Mouse (Mus musculus) layer of hippocampus, postnatal 25 days (tissue): ENCODE results near the gene Katnal1. TPM values are rescaled to one million over a fixed set of nuclear protein-coding genes. Genes with fewer than 3 reads are reported as not detected.
A peak's percentile ranks its signal among the peaks of the same experiment; 100 is the strongest.

Source experiments
- DNase-seq, 2 experiments: peaks; one replicate each; pipeline ENCODE4 v3.0.0; 2022; ENCODE audit warnings: mixed read lengths in 2 of 2, low spot score in 1 of 2; ENCODE audit errors: extremely low spot score in 1 of 2
- total RNA-seq, 2 experiments: library from RNA; stranded (reverse); gene quantifications; 2 replicates each; pipeline ENCODE4 v1.2.3; 2021

Gene Katnal1
- total RNA-seq, 2 experiments from 2014 or later = 60.1 to 63.6 TPM

DNA sequence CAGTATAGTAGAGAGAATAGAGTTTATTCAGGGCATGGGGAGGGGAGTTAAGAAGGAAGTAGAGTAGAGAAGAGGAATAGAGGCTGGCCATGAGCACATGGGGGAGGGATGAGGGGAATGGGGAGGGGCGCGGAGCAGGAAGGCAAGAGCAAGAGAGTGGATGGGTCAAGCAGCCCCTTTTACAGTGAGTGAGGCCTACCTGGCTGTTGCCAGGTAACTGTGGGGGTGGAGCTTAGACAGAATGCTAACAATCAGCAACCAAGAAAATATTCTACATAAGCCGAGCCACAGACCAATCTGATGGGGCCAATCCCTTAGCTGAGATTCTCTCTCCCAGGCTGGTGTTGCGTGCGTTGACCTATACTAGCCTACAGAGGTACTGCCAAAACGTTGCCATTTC, 26.5 kb upstream of the Katnal1 start:
- no peak for DNase-seq

DNA sequence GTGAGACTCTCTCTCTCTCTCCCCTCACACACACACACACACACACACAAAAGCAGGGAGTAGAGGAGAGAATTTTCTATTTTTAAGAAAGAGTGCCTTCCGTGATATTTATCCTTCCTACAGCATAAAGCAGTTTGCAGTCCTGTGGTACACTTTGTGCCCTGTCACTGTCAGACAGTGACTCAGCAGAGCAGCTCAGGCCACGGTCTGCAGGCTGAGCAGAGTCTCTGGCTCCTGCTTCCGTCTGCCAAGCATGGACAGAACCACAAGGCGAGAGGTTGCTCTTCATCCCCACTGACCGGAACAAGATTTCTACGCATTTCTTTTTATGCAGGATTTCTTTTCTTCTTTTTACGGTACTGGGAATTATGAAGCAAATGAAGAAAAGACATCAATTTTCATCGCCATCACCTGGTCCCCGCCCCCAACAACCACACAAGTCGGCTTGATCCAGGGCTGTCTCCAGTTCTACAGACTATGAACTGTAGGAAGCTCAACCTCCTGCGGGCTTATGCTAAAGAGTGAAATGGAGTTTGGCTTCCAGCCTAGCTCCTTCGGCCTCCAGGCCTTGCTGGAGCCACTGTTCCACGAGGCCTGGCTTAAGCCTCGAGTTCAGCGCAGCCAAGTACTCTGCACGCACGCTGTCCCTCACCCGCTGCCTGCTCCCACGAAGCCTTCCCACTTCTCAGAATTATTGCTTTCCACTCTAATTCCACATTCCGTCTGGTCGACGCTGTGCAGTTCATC, 25.4 kb upstream of the Katnal1 start:
- no peak for DNase-seq

DNA sequence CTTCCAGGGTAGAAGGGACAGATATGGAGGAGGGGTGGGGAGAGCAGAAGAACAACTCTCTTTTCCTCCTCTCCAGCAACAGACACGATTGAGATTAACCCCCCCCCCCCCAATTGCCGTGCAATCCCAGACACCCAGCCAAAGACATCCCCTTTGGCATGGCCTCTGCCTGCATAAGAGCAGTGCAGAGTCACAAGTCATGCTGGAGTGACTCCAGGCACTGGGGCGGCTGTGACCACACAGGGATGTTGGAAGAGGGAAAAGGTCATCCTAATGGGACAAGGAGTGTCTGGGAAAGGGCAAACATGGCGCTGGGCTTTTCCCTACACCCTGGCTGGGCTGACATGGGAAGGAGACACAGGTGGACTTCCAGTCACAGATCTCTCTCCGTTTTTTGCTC, 24.0 kb upstream of the Katnal1 start:
- DNase-seq = no peak

DNA sequence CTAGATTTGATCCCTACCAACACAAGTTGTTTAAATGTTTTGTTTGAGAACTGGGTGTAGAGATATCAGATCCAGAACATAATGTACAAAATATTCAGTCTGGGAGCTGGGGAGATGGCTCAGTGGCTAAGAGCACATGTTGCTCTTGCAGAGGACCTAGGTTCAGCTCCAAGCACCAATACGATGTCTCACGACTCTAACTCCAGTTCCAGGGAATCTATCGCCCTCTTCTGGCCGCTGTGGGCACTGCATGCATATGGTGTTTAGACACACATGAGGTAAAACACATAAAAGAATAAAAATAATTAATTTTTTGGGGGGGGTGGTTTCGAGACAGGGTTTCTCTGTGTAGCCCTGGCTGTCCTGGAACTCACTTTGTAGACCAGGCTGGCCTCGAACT, 23.3 kb upstream of the Katnal1 start:
- DNase-seq = peak in 1 of 2 experiments; percentile 47

DNA sequence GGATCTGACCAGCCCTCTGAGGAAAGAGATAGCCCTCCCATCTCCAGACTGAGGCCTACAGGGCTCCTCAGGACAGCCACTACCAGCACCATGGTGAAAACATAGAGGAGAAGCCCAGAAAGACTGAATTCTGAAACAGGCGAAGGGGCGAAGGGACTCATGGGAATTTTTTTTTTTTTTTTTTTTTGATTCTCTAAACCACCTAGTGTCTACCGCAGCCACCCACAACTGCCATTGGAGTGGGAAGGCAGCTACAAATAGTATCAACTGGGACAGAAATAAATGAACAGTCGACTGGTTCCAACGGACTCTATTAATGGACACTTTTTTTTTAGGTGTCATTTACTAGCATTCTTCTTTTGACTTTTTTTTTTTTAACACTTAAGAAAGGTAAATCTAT, 22.2 kb upstream of the Katnal1 start:
- no peak for DNase-seq

DNA sequence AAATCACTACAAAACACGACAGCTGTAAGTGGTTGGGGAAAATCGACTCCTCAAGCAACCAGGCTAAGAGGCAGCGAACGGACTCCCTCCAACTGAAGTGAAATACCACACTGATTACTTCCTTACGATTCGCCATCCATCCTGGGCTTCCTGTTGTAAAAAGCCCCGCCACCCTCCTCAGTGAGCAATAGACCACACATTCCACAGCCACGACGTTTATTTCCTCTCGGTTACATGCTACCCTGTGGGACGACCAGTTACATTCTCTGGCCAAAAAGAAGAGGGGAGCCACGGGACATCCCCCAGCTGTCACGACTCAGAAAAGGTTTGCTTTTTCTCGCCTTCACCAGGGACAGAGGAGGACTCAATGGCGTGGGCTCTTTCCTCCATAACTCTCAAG, 20.9 kb upstream of the Katnal1 start:
- no peak for DNase-seq

DNA sequence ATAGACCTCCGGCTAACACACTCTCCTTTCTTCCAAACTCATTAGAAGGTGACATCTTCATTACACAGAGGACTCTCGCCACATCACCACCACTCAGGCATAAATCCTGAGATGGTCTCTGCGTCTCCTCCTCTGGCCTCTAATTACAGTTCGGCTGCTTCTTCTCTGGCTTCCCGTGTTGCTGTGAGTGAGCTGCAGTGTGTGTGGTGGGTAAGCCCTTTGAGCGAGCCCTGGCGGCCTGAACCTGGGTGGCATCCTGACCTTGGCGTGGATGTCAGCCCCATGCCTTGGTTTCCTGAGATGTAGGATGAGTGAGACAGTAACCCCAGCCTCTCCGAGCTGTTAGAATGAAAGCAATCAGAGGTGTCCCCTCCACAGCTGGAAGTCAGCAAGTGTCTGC, 19.5 kb upstream of the Katnal1 start:
- no peak for DNase-seq

DNA sequence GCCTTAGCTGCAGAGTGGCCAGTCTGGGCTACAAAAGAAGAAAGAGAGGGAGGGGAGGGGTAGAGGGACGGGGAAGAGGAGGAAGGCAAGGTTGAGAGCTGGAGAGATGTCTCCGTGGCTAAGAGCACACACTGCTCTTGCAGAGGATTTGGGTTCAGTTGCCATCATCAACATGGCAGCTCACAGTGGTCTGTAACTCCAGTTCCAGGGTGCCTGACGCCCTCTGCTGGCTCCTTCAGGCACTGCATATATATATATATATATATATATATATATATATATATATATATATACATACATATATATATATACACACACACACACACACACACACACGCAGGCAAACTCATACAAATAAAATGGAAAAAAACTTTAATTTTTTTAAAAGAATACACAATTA, 18.3 kb upstream of the Katnal1 start:
- no peak for DNase-seq

DNA sequence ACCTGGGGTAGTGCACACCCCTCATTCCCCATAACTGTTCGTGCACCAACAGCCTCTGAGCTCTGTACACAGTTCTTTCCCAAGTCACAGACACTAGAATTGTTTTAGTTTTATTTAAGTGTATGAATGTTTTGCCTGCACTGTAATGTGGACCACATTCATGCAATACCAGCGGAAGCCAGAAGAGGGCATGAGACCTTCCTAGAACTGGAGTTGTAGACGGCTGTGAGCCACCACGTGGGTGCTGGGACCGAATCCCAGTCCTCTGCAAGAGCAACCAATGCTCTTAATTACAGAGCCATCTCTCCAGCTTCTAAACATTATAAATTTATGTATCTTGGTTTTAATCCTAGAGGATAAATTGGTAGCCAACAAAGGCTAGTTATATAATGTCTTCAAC, 17.7 kb upstream of the Katnal1 start:
- DNase-seq = peak in 1 of 2 experiments; percentile 30

DNA sequence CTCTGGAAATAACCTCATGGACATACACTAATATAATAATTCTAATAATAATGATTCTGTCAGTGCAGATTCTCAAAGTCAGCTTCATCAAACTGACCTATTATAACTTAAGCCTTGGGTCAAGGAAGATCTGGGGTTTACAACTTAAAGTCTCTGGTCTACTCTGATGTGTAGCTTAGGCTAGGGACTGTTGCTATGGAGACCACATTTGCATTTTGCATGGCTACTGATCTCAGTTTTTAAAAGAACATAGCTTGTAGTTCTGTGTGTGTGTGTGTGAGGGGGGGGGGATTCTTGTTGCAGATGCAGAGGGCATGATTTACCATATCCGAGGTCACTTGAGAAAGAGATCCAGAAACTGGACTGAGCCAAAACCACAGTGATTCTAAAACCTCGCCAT, 16.6 kb upstream of the Katnal1 start:
- DNase-seq = no peak

DNA sequence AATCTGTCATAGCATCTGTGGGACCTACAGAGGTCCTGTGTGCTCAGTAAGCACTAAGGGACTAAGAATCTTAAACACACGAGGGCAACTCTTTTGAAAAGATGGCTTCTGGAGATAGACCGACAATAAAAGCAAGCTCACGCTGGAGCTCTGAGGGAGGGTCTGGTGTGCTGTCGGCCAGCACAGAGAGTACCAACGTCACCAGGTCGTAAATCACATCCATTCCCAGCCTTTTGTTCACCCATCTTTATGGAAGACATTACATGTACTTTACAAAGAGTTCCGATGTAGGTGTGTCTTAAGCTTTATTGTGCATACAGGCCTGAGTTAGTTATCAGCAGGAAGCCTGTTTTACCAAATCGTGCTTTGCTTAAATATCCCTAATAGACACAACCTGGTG, 14.9 kb upstream of the Katnal1 start:
- no peak for DNase-seq

DNA sequence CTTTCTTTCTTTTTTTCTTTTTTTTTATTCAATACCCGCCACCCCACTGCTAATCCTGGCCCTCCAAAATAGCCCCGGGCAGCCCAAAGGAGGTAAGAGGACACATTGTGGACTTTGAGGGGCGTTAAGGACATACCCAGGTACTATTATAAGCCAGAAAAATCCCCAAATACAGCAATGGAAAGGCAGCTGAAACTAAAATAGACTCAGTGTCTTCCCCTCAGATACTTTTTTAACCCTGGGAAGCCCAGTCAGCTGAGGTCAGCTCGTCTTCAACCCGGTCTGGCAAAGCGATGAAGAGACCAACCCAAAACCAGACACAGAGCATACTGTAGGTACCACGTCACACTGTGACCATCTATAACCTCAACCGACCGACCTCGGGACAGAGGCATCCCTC, 14.3 kb upstream of the Katnal1 start:
- DNase-seq = no peak

DNA sequence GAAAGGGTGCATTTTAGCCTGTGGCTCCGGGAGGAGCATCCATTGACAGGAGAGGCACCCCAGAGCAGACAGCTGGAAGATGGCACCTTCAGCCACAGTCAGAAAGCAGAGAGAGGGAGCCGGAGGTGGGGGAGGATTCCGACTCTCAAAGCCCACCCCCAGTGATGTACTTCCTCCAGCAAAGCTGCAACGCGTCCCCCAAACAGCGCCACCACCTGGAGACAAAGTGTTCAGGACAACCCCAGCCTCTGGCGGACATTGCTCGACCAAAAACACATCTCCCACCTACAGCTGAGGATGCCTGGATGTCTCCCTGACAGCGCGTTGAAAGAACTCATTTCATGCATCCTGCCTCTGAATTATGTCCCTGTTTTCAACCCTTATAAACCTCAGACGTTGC, 13.8 kb upstream of the Katnal1 start:
- no peak for DNase-seq

DNA sequence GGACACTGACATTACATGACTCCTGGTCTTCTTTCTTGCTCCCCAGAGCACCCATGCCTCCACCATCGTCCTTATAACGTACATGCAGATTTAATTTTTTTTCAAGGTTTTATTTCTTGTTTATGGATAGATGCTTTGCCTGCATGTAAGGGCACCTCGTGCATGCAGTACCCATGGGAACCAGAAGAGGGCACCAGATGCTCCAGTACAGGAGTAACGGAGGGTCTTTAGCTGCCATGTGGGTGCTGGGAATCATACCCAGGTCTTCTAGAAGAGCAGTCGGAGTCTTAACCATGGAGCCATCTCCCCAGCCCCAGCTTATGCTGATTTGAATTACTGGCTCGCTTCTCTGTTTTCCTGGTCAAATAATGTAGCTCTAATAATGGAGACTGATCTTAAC, 13.2 kb upstream of the Katnal1 start:
- DNase-seq = no peak

DNA sequence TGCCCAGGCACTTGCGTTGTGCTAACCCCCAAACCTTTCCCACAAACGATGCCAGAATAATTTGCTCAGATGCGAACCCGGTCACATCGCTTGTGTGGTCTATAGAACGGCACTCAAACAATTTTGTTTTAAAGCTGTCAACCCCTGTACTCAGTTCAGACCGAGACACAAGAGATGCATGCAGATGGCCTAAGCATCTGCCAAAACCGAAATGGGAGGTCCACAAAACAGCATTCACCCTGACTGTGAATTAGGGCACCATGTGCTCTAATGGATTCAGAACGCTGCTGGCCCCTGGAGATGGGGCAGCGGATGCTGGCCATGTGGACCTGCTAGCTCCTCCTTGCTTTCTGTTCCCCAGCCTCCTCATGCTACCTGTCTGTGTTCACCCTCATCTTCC, 12.7 kb upstream of the Katnal1 start:
- DNase-seq = no peak

DNA sequence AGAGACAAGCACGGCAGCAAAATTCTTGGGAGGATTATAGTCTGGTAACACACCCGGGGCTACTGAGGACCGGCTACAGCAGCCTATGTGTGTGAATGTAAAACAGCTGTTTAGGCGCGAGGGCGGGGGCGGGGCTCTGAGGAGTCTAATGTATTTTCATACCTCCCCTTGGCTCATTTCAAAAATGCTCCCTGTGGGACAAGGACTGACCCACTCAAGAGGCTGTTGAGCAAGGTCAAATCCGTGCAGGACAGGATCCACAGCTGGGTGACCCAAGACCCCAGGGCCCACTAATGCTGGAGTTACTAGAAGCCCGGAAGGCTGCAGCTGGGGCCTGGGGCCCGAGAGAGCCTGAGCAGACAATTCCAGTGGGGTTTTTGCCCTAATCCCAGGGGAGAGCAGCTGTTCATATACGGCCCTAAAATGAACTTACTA, 10.8 kb upstream of the Katnal1 start:
- no peak for DNase-seq

DNA sequence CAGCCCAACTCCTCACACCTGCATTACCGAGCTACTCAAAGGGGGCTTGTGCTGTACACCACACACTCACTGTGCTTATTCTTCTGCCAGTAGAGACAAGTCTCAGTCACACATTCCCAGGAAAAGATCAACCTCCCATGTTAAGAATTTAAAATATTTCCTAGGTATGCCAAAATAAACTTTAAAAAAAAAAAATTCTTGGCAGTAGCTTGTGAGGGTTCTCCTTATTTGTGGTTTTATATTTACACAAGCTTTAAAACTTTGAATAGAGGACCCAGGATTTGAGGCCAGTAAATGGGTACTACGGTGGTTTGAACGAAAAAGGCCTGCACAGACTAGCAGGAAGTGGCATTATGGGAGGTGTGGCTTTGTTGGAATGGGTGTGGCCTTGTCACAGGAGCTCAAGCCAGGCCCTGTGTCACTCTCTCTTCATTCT, 7.4 kb upstream of the Katnal1 start:
- DNase-seq = no peak

DNA sequence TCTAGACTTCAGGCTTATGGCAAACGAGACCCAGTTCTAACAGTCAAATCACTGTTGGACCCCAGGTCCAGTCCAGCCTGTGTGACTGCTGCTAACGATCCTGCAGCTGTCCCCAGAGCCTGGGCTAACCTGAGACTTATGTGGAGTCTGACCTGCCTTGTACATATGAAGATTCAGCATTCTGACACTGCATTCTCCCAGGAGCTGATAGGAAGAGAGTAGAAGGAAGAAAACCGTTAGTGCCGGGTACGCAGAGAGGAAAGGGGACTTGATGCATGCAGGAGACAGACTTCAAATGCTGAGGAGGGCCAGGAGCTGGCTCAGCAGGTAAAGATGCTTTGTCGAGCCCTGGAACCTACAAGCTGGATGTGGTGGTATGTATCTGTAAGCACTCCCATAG, 6.8 kb upstream of the Katnal1 start:
- DNase-seq = no peak

DNA sequence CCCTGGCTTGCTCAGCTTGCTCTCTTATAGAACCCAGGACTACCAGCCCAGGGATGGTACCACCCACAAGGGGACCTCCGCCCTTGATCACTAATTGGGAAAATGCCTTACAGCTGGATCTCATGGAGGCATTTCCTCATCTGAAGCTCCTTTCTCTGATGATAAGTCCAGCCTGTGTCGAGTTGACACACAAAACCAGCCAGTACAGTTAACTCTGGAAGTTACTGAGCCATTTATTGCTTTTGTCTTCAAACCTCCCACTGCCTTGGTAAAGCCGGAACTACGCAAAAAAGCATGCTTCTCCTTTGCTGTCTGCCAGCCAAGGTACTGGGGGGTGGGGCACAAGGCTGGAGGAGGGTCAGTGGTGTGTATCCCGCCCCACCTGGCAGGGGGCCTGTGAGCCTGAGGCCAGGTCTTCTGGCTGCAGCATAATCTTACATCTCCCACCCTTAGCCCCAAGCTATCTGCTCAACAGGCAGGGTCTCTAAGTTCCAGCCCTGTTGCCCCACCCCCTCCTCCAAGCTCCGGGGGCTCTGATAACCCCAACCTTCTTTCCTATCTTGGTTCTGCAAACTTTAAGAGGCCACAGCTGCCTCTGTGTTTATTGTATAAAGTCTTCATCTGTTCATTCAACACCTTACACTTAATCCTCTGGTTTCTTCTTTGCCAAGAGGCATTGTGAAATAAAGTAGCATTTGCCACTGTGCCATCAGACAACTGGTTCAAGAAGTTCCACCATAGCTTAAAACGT, 6.1 kb upstream of the Katnal1 start:
- DNase-seq = no peak

DNA sequence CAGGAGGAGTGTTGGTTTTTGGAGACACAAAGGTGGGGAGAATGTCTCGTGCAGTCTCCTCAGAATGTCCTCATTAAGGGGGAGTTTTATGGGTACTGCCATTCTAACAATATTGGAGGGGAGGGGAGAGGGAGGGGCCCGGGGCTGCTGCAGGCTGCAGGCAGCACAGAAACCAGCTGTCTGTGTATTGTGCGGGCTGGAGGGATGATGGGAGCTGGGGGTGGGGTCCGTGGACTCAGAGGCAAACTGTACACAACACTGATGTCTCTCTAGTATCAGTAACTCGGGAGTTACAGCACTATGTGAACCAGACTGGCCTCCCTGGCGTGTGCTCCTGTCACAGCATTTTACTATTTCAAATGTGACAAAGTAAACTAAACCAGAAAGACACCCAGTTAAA, 5.3 kb upstream of the Katnal1 start:
- no peak for DNase-seq

DNA sequence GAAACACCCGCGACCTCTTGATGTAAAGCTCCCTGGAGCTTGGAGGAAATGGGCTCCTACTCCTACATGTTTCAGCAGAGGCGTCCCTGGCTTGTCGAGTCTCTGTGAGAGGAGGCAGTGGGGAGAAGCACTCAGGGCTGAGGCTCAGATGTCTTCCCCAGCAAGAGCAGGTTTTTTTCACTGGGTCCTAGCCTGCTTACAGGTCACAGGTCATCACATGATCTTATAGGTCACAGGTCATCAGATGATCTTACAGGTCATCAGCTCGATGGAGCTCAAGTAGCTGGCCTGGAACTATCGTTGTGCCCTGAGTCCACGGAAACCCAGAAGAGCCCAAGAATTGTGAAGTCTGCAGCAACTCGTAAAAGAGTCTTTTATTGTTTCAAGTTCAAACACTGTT, 4.6 kb upstream of the Katnal1 start:
- DNase-seq = no peak

DNA sequence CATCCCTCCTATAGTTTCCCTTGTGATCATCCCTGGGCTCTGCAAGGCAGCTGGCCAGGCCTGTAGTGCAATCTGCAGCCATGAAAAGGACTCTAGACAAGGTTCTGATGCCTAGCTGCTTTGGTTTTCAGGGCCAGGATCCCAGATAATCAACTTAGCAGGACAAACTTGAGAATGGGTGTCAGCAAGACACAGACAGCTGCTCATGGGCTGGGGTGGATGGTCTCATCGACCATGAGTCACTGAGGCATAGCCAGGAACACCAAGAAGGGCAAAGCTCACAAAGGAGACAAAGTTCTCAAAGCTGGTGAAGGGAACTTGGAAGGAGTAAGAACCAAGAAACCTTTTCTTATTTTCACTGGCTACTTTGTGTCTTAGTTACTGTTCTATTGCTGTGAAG, 2.2 kb upstream of the Katnal1 start:
- no peak for DNase-seq
